Mouse (Mus musculus) hindbrain, postnatal 0 days (tissue): ENCODE data around the gene Man2c1. TPM values are rescaled to one million over a fixed set of nuclear protein-coding genes. Genes with fewer than 3 reads are reported as not detected.

Experiments
- ATAC-seq: fragments of 200-750 bp; cut with Nextera tagmentation; 2 replicates; pipeline ENCODE4 v1.8.0; 2017; ENCODE audit warnings: mild to moderate bottlenecking, moderate TSS enrichment, moderate library complexity
- DNase-seq: peaks from one replicate; pipeline ENCODE4 v3.0.0-alpha.2; 2015; ENCODE audit warnings: low spot score
- H3K27ac ChIP-seq: fragments of 300-500 bp; sonication (generic); 2 replicates; pipeline ENCODE4 v1.5.1; 2014; ENCODE audit warnings: mild to moderate bottlenecking
- H3K27me3 ChIP-seq: fragments of 300-500 bp; sonication (generic); 2 replicates; pipeline ENCODE4 v1.6.1; 2014; ENCODE audit warnings: low read length, mixed read lengths; ENCODE audit not compliant: insufficient read depth
- H3K36me3 ChIP-seq: fragments of 300-500 bp; sonication (generic); 2 replicates; pipeline ENCODE4 v1.6.1; 2014; ENCODE audit warnings: low read length, mixed read lengths; ENCODE audit not compliant: insufficient read depth
- H3K4me1 ChIP-seq: fragments of 300-500 bp; sonication (generic); 2 replicates; pipeline ENCODE4 v1.6.1; 2014; ENCODE audit warnings: antibody characterized with exemption, low read length, mixed read lengths; ENCODE audit not compliant: insufficient read depth
- H3K4me2 ChIP-seq: fragments of 300-500 bp; sonication (generic); 2 replicates; pipeline ENCODE4 v1.6.1; 2014; ENCODE audit warnings: low read depth, mild to moderate bottlenecking, low read length, moderate library complexity, mixed read lengths
- H3K4me3 ChIP-seq: fragments of 300-500 bp; sonication (generic); 2 replicates; pipeline ENCODE4 v1.5.1; 2014; ENCODE audit warnings: low read length
- H3K9ac ChIP-seq: fragments of 300-500 bp; sonication (generic); replicated peaks from 2 replicates; pipeline ENCODE4 v1.6.1; 2014; ENCODE audit warnings: mild to moderate bottlenecking, low read length, moderate library complexity, mixed read lengths
- H3K9me3 ChIP-seq: fragments of 300-500 bp; sonication (generic); 2 replicates; pipeline ENCODE4 v1.6.1; 2016; ENCODE audit warnings: low read length, mixed read lengths
- CTCF ChIP-seq: IDR thresholded peaks from 2 replicates; pipeline ENCODE4 v1.5.1; 2016; ENCODE audit warnings: antibody characterized with exemption, control low read depth, low read depth
- WGBS: fragments of 180-500 bp; shearing (Covaris S2); extraction: QIAGEN DNeasy Blood & Tissue Kit; methylation state at CpG from one replicate; pipeline ENCODE4 v1.1.7; 2014; 5-methylcytosine and 5-hydroxymethylcytosine counted together
- polyA plus RNA-seq: library from polyadenylated mRNA; unstranded; fragments of >200 nt; fragmentation: Nextera tagmentation; extraction: Ambion mirVana; gene quantifications from 2 replicates; pipeline ENCODE4 v1.2.1, GENCODE M21; 2015
- total RNA-seq: library from RNA; depleted of rRNA; stranded (reverse); fragments of >200 nt; gene quantifications from 2 replicates; pipeline ENCODE4 v1.2.3, GENCODE M21; 2014; rRNA removed

Man2c1 gene
- total and polyA plus RNA-seq, 2 experiments from 2014 or later = 70.8 to 171 TPM

DNA sequence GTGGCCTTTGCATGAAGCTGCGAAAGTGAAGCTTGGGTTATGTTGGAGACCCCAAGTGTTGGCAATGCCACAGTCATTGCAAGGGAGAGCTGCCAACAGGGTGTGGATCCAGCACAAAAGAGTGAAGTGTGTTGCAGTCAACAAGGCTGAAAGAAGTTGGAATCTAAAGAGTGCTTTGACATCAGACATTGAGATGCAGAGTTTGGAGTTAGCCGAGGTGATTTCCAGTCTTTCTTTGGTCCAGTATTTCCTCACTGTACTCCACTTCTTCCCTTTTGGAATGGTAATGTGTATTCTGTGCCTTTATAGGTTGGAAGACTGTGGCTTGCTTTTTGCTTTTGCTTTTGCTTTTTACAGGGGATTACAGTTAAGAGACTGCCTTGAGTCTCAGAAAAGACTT lies 35.7 kb downstream of the Man2c1 start:
- Histone ChIP-seq H3K9me3 (no peaks in the 10 kb centered on the region), H3K4me2 (no peak overlapping the region), H3K27me3 (no peaks in the 10 kb centered on the region), H3K9ac (no peak overlapping the region), H3K4me1 (no peaks in the 10 kb centered on the region), H3K4me3 (no peak overlapping the region), H3K36me3 (no peaks in the 10 kb centered on the region), H3K27ac (no peak overlapping the region)
- WGBS = 74% methylated on average over 2 of the region's 2 CpGs
- no peak for ATAC-seq
- no peak for DNase-seq
- no peak for TF ChIP-seq CTCF

DNA sequence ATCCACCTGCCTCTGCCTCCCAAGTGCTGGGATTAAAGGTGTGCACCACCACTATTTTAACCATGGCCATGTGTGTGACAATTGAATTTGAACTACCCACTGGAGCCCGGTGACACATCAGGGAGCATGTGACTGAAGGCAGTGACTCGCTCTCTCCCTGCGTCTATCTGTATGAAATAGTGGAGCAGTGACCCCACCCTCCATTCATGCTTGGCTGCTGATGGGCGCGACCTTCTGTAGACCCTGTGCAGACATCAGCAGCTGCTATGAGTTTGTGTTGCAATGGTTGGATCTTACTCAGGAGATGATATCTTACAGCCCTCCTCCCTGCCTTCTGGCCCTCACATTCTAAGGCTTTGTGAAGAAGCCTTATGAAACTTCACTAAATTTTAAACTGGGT lies 37.9 kb downstream of the Man2c1 start:
- Histone ChIP-seq H3K27ac (no peak overlapping the region), H3K27me3 (no peaks in the 10 kb centered on the region), H3K4me1 (no peaks in the 10 kb centered on the region), H3K36me3 (no peaks in the 10 kb centered on the region), H3K9me3 (no peaks in the 10 kb centered on the region), H3K4me2 (no peak overlapping the region), H3K9ac (no peak overlapping the region), H3K4me3 (no peak overlapping the region)
- DNase-seq = no peak
- TF ChIP-seq CTCF = no peak
- ATAC-seq = no peak
- WGBS = 83% methylated on average over 5 of the region's 5 CpGs

Other genes with a start within 250 kb of the Man2c1 start
- gene Snx33, start 202.3 kb upstream of the Man2c1 start, total RNA-seq = 6.7 and 9.7 TPM in 2 replicates
- gene Snx33, start 202.3 kb upstream of the Man2c1 start, polyA plus RNA-seq = 2.3 and 2.4 TPM in 2 replicates
- 142 and 178 TPM in 2 replicates for gene Imp3, start 193.2 kb upstream of the Man2c1 start, total RNA-seq
- 77.2 and 80.5 TPM in 2 replicates for gene Imp3, start 193.2 kb upstream of the Man2c1 start, polyA plus RNA-seq
- 11.3 and 17.6 TPM in 2 replicates for gene Snupn, start 179.8 kb upstream of the Man2c1 start, total RNA-seq
- gene Snupn, start 179.8 kb upstream of the Man2c1 start, polyA plus RNA-seq = 22.4 and 22.6 TPM in 2 replicates
- 52.1 and 53.5 TPM in 2 replicates for gene Ptpn9, start 135.8 kb upstream of the Man2c1 start, total RNA-seq
- gene Ptpn9, start 135.8 kb upstream of the Man2c1 start, polyA plus RNA-seq = 22.5 and 23.0 TPM in 2 replicates
- gene Sin3a, start 58.6 kb upstream of the Man2c1 start, total RNA-seq = 45.7 and 51.4 TPM in 2 replicates
- gene Sin3a, start 58.6 kb upstream of the Man2c1 start, polyA plus RNA-seq = 13.8 and 16.4 TPM in 2 replicates
- gene Neil1, start 17.6 kb downstream of the Man2c1 start, total RNA-seq = 7.3 and 7.7 TPM in 2 replicates
- 7.2 and 7.3 TPM in 2 replicates for gene Neil1, start 17.6 kb downstream of the Man2c1 start, polyA plus RNA-seq
- gene Commd4, start 27.6 kb downstream of the Man2c1 start, total RNA-seq = 78.9 and 82.1 TPM in 2 replicates
- gene Commd4, start 27.6 kb downstream of the Man2c1 start, polyA plus RNA-seq = 170 TPM in 2 replicates
- gene Trcg1, start 105.9 kb downstream of the Man2c1 start, total RNA-seq = not detected in 2 replicates
- not detected in 2 replicates for gene Trcg1, start 105.9 kb downstream of the Man2c1 start, polyA plus RNA-seq
- gene 1700017B05Rik, start 131.9 kb downstream of the Man2c1 start, total RNA-seq = 10.6 and 14.7 TPM in 2 replicates
- gene 1700017B05Rik, start 131.9 kb downstream of the Man2c1 start, polyA plus RNA-seq = 5.2 and 5.3 TPM in 2 replicates